Mouse (Mus musculus) brain, embryonic 14.5 days (tissue): ENCODE data around the gene Abcc3.

Experiments used
- CTCF ChIP-seq: fragments of 200-500 bp; IDR thresholded peaks from 2 replicates; pipeline ENCODE4 v1.5.1; 2012; ENCODE audit warnings: inconsistent platforms, mild to moderate bottlenecking, moderate library complexity, borderline replicate concordance; ENCODE audit not compliant: insufficient read depth, insufficient read length; ENCODE audit errors: extremely low read depth
- POLR2A ChIP-seq: fragments of 200-500 bp; IDR thresholded peaks from 2 replicates; pipeline ENCODE4 v1.6.1; 2012; ENCODE audit warnings: mild to moderate bottlenecking, inconsistent platforms, borderline replicate concordance; ENCODE audit not compliant: poor library complexity, insufficient read depth, insufficient read length, severe bottlenecking; ENCODE audit errors: extremely low read depth

DNA sequence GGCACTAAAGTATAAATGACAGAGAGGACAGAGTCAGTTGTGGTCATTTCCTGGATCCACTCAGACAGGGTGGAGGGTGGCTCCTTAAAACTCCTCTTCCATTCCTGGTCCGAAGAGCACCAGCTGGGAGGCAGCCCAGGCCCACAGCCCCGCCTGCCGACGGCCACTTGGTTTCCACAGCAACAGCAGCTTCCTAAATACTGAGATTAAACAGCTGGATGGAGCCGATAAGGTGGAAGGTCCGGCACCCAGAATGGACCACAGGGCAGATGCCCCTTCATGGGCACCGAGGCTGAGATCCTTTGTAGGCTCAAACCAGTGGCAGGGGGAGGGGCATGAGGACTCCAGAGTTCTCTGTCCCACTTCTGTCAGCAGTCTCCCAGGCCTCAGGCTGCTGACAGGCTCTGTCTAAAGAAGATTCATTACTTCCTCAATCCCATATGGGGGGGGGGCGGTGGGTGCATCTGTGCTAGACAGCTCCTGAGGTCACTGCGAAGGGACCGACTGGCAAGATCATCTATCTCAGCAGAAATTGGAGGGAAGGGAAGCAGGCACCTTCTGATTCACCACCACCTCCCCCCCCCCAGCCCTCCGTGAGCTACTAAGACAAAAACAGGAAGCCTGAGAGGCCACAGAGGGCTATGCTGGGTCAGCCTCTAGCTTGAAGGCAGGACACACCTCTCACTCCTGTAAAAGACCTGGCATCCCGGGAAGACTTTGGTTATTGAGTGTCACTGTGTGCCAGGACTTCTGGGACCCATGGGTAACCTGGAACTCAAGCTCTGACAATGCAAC, 6.6 kb downstream of the Abcc3 start:
- no peak for TF ChIP-seq POLR2A
- TF ChIP-seq CTCF: no peak
